Mouse (Mus musculus) naive thymus-derived CD4-positive, alpha-beta T cell, adult 2 months (primary cell): ENCODE measurements around the gene Fam124b.
A peak's percentile ranks its signal among the peaks of the same experiment; 100 is the strongest.

ENCODE experiments used
- DNase-seq: peaks from one replicate; pipeline ENCODE4 v3.0.0-alpha.2; 2011; ENCODE audit warnings: low read depth

The Fam124b gene

GRCm38 (mm10) chr1:80177651-80178382 lies 40.5 kb downstream of the Fam124b start:
- no peak for DNase-seq

GRCm38 (mm10) chr1:80167706-80168105 lies 50.6 kb downstream of the Fam124b start:
- DNase-seq, result no peak

GRCm38 (mm10) chr1:80166577-80166976 lies 51.7 kb downstream of the Fam124b start:
- no peak for DNase-seq

GRCm38 (mm10) chr1:80165391-80165790 lies 52.9 kb downstream of the Fam124b start:
- no peak for DNase-seq

GRCm38 (mm10) chr1:80162943-80163342 lies 55.3 kb downstream of the Fam124b start:
- no peak for DNase-seq

- DNase-seq, result no peak
Measured at GRCm38 (mm10) chr1:80159586-80159985, 58.7 kb downstream of the Fam124b start.

- DNase-seq, result no peak
Measured at GRCm38 (mm10) chr1:80154902-80155301, 63.4 kb downstream of the Fam124b start.

GRCm38 (mm10) chr1:80153125-80153716 lies 65.1 kb downstream of the Fam124b start:
- peak; percentile 43 for DNase-seq

GRCm38 (mm10) chr1:80150681-80151080 lies 67.6 kb downstream of the Fam124b start:
- no peak for DNase-seq
